Mouse (Mus musculus) CH12.LX (cell line): ENCODE data around the gene Usp13. TPM values are rescaled to one million over a fixed set of nuclear protein-coding genes. Genes with fewer than 3 reads are reported as not detected.

Experiments used
- DNase-seq: peaks from one replicate; pipeline ENCODE4 v3.0.0-alpha.2; 2013; ENCODE audit errors: extremely low read depth
- H3K27ac ChIP-seq: 2 replicates; pipeline ENCODE4 v1.5.1; 2012; ENCODE audit warnings: low read depth, mild to moderate bottlenecking, control low read depth, moderate library complexity; ENCODE audit not compliant: insufficient read depth
- H3K27me3 ChIP-seq: replicated peaks from 2 replicates; pipeline ENCODE3; 2012; ENCODE audit warnings: inconsistent platforms
- H3K36me3 ChIP-seq, 2 experiments: replicated peaks in 1 of 2; 2 replicates each; pipeline versions ENCODE3 to v1.6.1; 2012; ENCODE audit warnings: inconsistent platforms in 1 of 2, low read length in 1 of 2, mild to moderate bottlenecking in 1 of 2, mixed read lengths in 1 of 2, moderate library complexity in 1 of 2; ENCODE audit not compliant: control insufficient read depth in 1 of 2, insufficient read depth in 1 of 2
- H3K4me1 ChIP-seq, 2 experiments: 2 replicates each; pipeline ENCODE4 v1.6.1; 2012; ENCODE audit warnings: inconsistent platforms in 1 of 2, moderate library complexity in 1 of 2; ENCODE audit not compliant: insufficient read depth in 2 of 2, control insufficient read depth in 1 of 2
- H3K4me2 ChIP-seq: 2 replicates; pipeline ENCODE4 v1.6.1; 2012; ENCODE audit warnings: low read depth, mild to moderate bottlenecking, control low read depth; ENCODE audit not compliant: poor library complexity, insufficient read depth, severe bottlenecking
- H3K4me3 ChIP-seq, 3 experiments: fragments of 150-350 bp in 1 of 3; sonication (generic) in 1 of 3; replicated peaks in 1 of 3; 2 replicates each; pipeline versions ENCODE3 to v1.5.1; 2011 to 2012; ENCODE audit warnings: low read depth in 2 of 3, low read length in 2 of 3, mild to moderate bottlenecking in 2 of 3, moderate library complexity in 2 of 3, control low read depth in 1 of 3, improper control_type of control experiment in 1 of 3, inconsistent platforms in 1 of 3, mixed read lengths in 1 of 3; ENCODE audit not compliant: poor library complexity in 1 of 3
- H3K79me2 ChIP-seq: replicated peaks from 2 replicates; pipeline ENCODE4 v1.6.1; 2012; ENCODE audit warnings: mild to moderate bottlenecking, moderate library complexity; ENCODE audit not compliant: control insufficient read depth, poor library complexity, insufficient read depth, severe bottlenecking; ENCODE audit errors: extremely low read depth
- H3K9ac ChIP-seq: 2 replicates; pipeline ENCODE4 v1.6.1; 2012; ENCODE audit warnings: low read depth, mild to moderate bottlenecking, control low read depth, moderate library complexity; ENCODE audit not compliant: insufficient read depth
- H3K9me3 ChIP-seq: replicated peaks from 2 replicates; pipeline ENCODE3; 2012; ENCODE audit warnings: low read length, inconsistent platforms, mixed read lengths
- BHLHE40 ChIP-seq: IDR thresholded peaks from 2 replicates; pipeline ENCODE4 v1.6.1; 2011; ENCODE audit warnings: mild to moderate bottlenecking, low read depth, low read length, improper control_type of control experiment
- CHD1 ChIP-seq: IDR thresholded peaks from 2 replicates; pipeline ENCODE4 v1.6.1; 2012; ENCODE audit warnings: low read depth, low read length, improper control_type of control experiment, inconsistent platforms
- CHD2 ChIP-seq: IDR thresholded peaks from 2 replicates; pipeline ENCODE4 v1.6.1; 2011; ENCODE audit warnings: low read length, improper control_type of control experiment
- CTCF ChIP-seq, 2 experiments: IDR thresholded peaks in 1 of 2; conservative IDR thresholded peaks in 1 of 2; 2 replicates each; pipeline ENCODE4 v1.5.1; 2011 to 2012; ENCODE audit warnings: low read depth in 2 of 2, low read length in 2 of 2, improper control_type of control experiment in 1 of 2, inconsistent platforms in 1 of 2, mild to moderate bottlenecking in 1 of 2, moderate library complexity in 1 of 2
- ELF1 ChIP-seq: IDR thresholded peaks from 2 replicates; pipeline ENCODE4 v1.6.1; 2014; ENCODE audit warnings: low read depth, mild to moderate bottlenecking, inconsistent platforms, low read length, improper control_type of control experiment
- EP300 ChIP-seq: IDR thresholded peaks from 2 replicates; pipeline ENCODE4 v1.6.1; 2011; ENCODE audit warnings: low read length, improper control_type of control experiment
- GABPA ChIP-seq: IDR thresholded peaks from 2 replicates; pipeline ENCODE4 v1.6.1; 2012; ENCODE audit warnings: low read depth, low read length, improper control_type of control experiment, inconsistent platforms; ENCODE audit not compliant: insufficient replicate concordance
- HCFC1 ChIP-seq: IDR thresholded peaks from 2 replicates; pipeline ENCODE4 v1.6.1; 2012; ENCODE audit warnings: low read depth, mild to moderate bottlenecking, inconsistent platforms, low read length, improper control_type of control experiment
- JUND ChIP-seq: conservative IDR thresholded peaks from 2 replicates; pipeline ENCODE4 v1.6.1; 2011; ENCODE audit warnings: low read depth, low read length, improper control_type of control experiment
- KAT2A ChIP-seq: IDR thresholded peaks from 2 replicates; pipeline ENCODE4 v1.6.1; 2012; ENCODE audit warnings: low read length, improper control_type of control experiment, inconsistent platforms; ENCODE audit not compliant: insufficient replicate concordance
- MAX ChIP-seq: IDR thresholded peaks from 2 replicates; pipeline ENCODE4 v1.6.1; 2011; ENCODE audit warnings: low read length, improper control_type of control experiment
- MEF2A ChIP-seq: IDR thresholded peaks from 2 replicates; pipeline ENCODE4 v1.6.1; 2014; ENCODE audit warnings: low read depth, mild to moderate bottlenecking, inconsistent platforms, low read length, improper control_type of control experiment, borderline replicate concordance
- MXI1 ChIP-seq: IDR thresholded peaks from 2 replicates; pipeline ENCODE4 v1.6.1; 2011; ENCODE audit warnings: mild to moderate bottlenecking, low read depth, low read length, improper control_type of control experiment
- MYC ChIP-seq: IDR thresholded peaks from 2 replicates; pipeline ENCODE4 v1.6.1; 2011; ENCODE audit warnings: low read depth, mild to moderate bottlenecking, improper control_type of control experiment, low read length
- NELFE ChIP-seq: IDR thresholded peaks from 2 replicates; pipeline ENCODE4 v1.6.1; 2011; ENCODE audit warnings: low read depth, low read length, improper control_type of control experiment
- NRF1 ChIP-seq: IDR thresholded peaks from 2 replicates; pipeline ENCODE4 v1.6.1; 2014; ENCODE audit warnings: low read depth, mild to moderate bottlenecking, inconsistent platforms, low read length, improper control_type of control experiment, moderate library complexity
- PAX5 ChIP-seq: IDR thresholded peaks from 2 replicates; pipeline ENCODE4 v1.6.1; 2012; ENCODE audit warnings: low read length, inconsistent platforms, mixed read lengths
- POLR2A ChIP-seq: IDR thresholded peaks from 2 replicates; pipeline ENCODE4 v1.6.1; 2011; ENCODE audit warnings: low read depth, mild to moderate bottlenecking, improper control_type of control experiment, low read length
- RAD21 ChIP-seq: IDR thresholded peaks from 2 replicates; pipeline ENCODE4 v1.6.1; 2011; ENCODE audit warnings: low read depth, mild to moderate bottlenecking, low read length, improper control_type of control experiment, moderate library complexity
- SMC3 ChIP-seq: IDR thresholded peaks from 2 replicates; pipeline ENCODE4 v1.6.1; 2011; ENCODE audit warnings: low read depth, low read length, improper control_type of control experiment
- TBP ChIP-seq: conservative IDR thresholded peaks from 2 replicates; pipeline ENCODE4 v1.6.1; 2011; ENCODE audit warnings: low read depth, low read length, improper control_type of control experiment
- UBTF ChIP-seq: IDR thresholded peaks from 2 replicates; pipeline ENCODE4 v1.6.1; 2012; ENCODE audit warnings: low read depth, mild to moderate bottlenecking, inconsistent platforms, low read length, improper control_type of control experiment, moderate library complexity
- USF1 ChIP-seq: IDR thresholded peaks from 2 replicates; pipeline ENCODE4 v1.6.1; 2014; ENCODE audit warnings: low read depth, mild to moderate bottlenecking, inconsistent platforms, low read length, improper control_type of control experiment
- USF2 ChIP-seq: conservative IDR thresholded peaks from 2 replicates; pipeline ENCODE4 v1.6.1; 2011; ENCODE audit warnings: low read depth, low read length, improper control_type of control experiment
- ZC3H11A ChIP-seq: IDR thresholded peaks from 2 replicates; pipeline ENCODE4 v1.6.1; 2012; ENCODE audit warnings: low read depth, mild to moderate bottlenecking, inconsistent platforms, low read length, improper control_type of control experiment
- ZNF384 ChIP-seq: IDR thresholded peaks from 2 replicates; pipeline ENCODE4 v1.6.1; 2012; ENCODE audit warnings: low read depth, low read length, improper control_type of control experiment, inconsistent platforms
- dilution Hi-C: fragments of 300-500 bp; cut with MboI; formaldehyde crosslinking; loops from 2 replicates; pipeline ENCODE4 v1.14.3; 2020; ENCODE audit warnings: low sequenced_read_pairs; ENCODE audit not compliant: extremely low pct_unique_long_range_greater_than_20kb, extremely low pct_ligation_motif_present
- in situ Hi-C: fragments of 300-500 bp; cut with MboI; formaldehyde crosslinking; loops from 3 replicates; pipeline ENCODE4 v1.14.3; 2019; ENCODE audit warnings: low sequenced_read_pairs, low pct_ligation_motif_present, low pct_unique_long_range_greater_than_20kb, mixed read lengths
- polyA plus RNA-seq: library from polyadenylated mRNA; unstranded; fragments of >175 nt; gene quantifications from 2 replicates; pipeline ENCODE4 v1.2.1, GENCODE M21; 2012; ENCODE audit warnings: low read depth; ENCODE audit not compliant: insufficient read length
- total RNA-seq, 2 experiments: library from RNA; depleted of rRNA; stranded (reverse); fragments of 300-350 nt in 1 of 2; fragments of >200 nt in 1 of 2; gene quantifications; 2 replicates each; pipeline ENCODE4 v1.2.3; 2012 to 2014

Usp13 gene
- total and polyA plus RNA-seq, 3 experiments: not detected

GRCm38 (mm10) chr3:32856362-32857107, 39.2 kb downstream of the Usp13 start:
- Histone ChIP-seq H3K4me3 (no peak overlapping the region), H3K79me2 (no peaks in the 10 kb centered on the region), H3K27ac (no peak overlapping the region), H3K36me3 (no peaks in the 10 kb centered on the region), H3K9ac (no peak overlapping the region), H3K4me1 (peaks cover 0 to 3% of the 10 kb centered on the region in 2 experiments; a peak in 1 of 4 replicates), H3K9me3 (peaks cover 5% of the 10 kb centered on the region), H3K27me3 (no peaks in the 10 kb centered on the region), H3K4me2 (no peak overlapping the region)
- dilution Hi-C loops (no loop called here), in situ Hi-C loops (no loop called here)
- no peak for DNase-seq
- TF ChIP-seq USF2 (no peak), CHD1 (no peak), CHD2 (no peak), CTCF (conservative IDR thresholded peaks at IDR 0.05 in 1 of 2, IDR thresholded peaks at IDR 0.05 in 1 of 2; ENCODE audit: low read depth in 2 of 2, low read length in 2 of 2) (no peak), JUND (no peak), NRF1 (no peak), ELF1 (no peak), SMC3 (no peak), USF1 (no peak), NELFE (no peak), UBTF (no peak), KAT2A (no peak), BHLHE40 (no peak), MXI1 (no peak), HCFC1 (no peak), TBP (no peak), GABPA (no peak), ZC3H11A (no peak)

- Histone ChIP-seq H3K4me2 (no peak overlapping the region), H3K4me1 (no peaks in the 10 kb centered on the region), H3K4me3 (no peak overlapping the region), H3K27me3 (no peaks in the 10 kb centered on the region), H3K9me3 (no peaks in the 10 kb centered on the region), H3K36me3 (no peaks in the 10 kb centered on the region), H3K79me2 (no peaks in the 10 kb centered on the region), H3K9ac (no peak overlapping the region), H3K27ac (no peak overlapping the region)
- DNase-seq: no peak
- dilution Hi-C loops (no loop called here), in situ Hi-C loops (no loop called here)
- TF ChIP-seq MYC: no peak
- TF ChIP-seq MEF2A: no peak
- no peak for TF ChIP-seq EP300
- no peak for TF ChIP-seq USF1
- no peak for TF ChIP-seq RAD21
- no peak for TF ChIP-seq NELFE
- no peak for TF ChIP-seq USF2
- no peak for TF ChIP-seq PAX5
- no peak for TF ChIP-seq POLR2A
- TF ChIP-seq KAT2A: no peak
- TF ChIP-seq MAX: no peak
- TF ChIP-seq MXI1: no peak
- TF ChIP-seq ZNF384: no peak
These were observed 53.7 kb downstream of the Usp13 start for GRCm38 (mm10) chr3:32871081-32871480.
